Mouse (Mus musculus): Measurements from ENCODE around the gene Tspan9.

DNA sequence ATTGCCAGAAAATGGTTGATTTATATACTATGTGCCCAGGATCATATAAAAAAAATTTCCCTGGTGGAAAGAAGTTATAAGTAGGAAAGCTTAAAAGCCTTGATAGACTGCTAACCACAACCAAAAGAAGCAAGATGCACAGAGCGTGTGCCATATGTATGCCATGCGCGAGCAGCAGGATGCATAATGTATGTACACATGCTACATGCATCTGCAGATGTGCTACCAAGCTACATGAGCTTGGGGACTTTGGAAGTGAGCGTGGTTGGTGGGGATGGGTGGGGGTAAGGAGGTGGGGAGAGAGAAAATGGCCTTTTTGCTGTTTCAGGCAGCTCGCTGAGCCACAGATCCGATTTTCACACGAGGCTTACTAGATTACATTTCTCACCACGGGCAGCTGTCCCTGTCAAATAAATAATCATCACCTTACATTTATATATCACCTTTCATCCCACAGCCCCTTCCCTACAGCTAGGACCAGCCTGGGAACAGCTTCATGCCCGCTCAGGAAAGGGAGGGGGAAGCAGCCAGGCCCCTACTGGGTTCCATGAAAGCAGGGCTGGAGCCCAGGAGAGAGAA is 57.8 kb downstream of the Tspan9 start:
- TF ChIP-seq CTCF (IDR thresholded peaks at IDR 0.05; ENCODE audit: low read depth) (no peak), EP300 (IDR thresholded peaks at IDR 0.05; ENCODE audit: low read depth) (no peak)

Data from liver, postnatal 0 days (tissue).